Comparison of ENCODE assay signal across 7 mouse cellular contexts in the genomic region with DNA sequence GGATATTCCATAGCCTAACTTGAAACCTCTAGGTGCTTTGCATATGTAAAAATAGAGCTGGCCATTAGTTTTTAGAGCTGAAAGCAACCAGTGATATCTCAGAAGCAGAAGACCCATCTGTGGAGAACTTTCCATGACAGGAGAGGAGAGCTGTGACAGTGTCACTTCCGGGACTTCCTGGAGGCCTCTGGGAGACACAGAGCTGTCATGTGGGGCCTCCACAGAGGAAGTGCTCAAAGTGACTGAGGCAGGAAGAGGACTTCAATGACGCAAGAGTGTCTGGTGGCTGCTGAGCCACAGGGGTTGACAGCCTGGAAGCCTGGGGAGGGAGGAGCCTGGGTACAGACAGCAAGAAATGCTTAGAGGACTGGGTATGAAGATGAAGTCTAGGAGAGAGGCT. TPM values are rescaled to one million over a fixed set of nuclear protein-coding genes. Genes with fewer than 3 reads are reported as not detected.
DNase-seq lines count a peak whose midpoint lies in the region; ATAC-seq and TF ChIP-seq lines count a peak whose summit lies in the region.

No protein-coding gene starts in this region.

- no peak overlapping the region for H3K27ac ChIP-seq in midbrain, postnatal 0 days (ENCODE audit: low read depth, low read length)

- H3K9ac ChIP-seq in midbrain, postnatal 0 days (replicated peaks; ENCODE audit: low read length, poor library complexity, severe bottlenecking): no peak overlapping the region

- no peak overlapping the region for H3K4me3 ChIP-seq in midbrain, postnatal 0 days (ENCODE audit: low read depth, low read length)

- DNase-seq in MEL-GATA-1-ER (ENCODE audit: extremely low read depth, low read depth): peak; percentile 73
- peak; percentile 63 for DNase-seq in kidney, postnatal 10 days
- DNase-seq in monocyte, adult 2 months (ENCODE audit: low read depth in 1 of 2, low spot score in 2 of 2): peak; percentile 73 to 76
- no peak for DNase-seq in midbrain, postnatal 0 days (ENCODE audit: low spot score)
- no peak for DNase-seq in ovary, postnatal 14 days (ENCODE audit: low spot score)
- no peak for DNase-seq in urinary bladder, adult 2 months (ENCODE audit: low spot score)

- peak; percentile 90 for ATAC-seq in granulocyte monocyte progenitor cell, adult 5-6 weeks (replicated peaks; ENCODE audit: poor library complexity, severe bottlenecking)
- no peak for ATAC-seq in midbrain, postnatal 0 days (ENCODE audit: low FRiP score)

- H3K36me3 ChIP-seq in midbrain, postnatal 0 days (ENCODE audit: insufficient read depth, low read length): no peaks in the 10 kb centered on the region

- WGBS in midbrain, postnatal 0 days: 62% methylated on average over 2 of the region's 2 CpGs

- H3K4me2 ChIP-seq in midbrain, postnatal 0 days (ENCODE audit: low read depth, low read length, poor library complexity, severe bottlenecking): no peak overlapping the region

- H3K4me1 ChIP-seq in midbrain, postnatal 0 days (ENCODE audit: insufficient read depth, low read length): no peaks in the 10 kb centered on the region

- H3K27me3 ChIP-seq in midbrain, postnatal 0 days (ENCODE audit: insufficient read depth, low read length): no peaks in the 10 kb centered on the region

- TF ChIP-seq CTCF in midbrain, postnatal 0 days (IDR thresholded peaks at IDR 0.05): no peak

- H3K9me3 ChIP-seq in midbrain, postnatal 0 days (ENCODE audit: low read length): no peaks in the 10 kb centered on the region

RNA-seq across cellular contexts. Expression of a gene that starts 6.2 kb away (rescaled TPM):
- 104 and 179 TPM in 2 replicates for total RNA-seq in granulocyte monocyte progenitor cell, adult 5-6 weeks (2014; fragmentation: Nextera tagmentation)
- total RNA-seq in granulocyte monocyte progenitor cell, adult 5-6 weeks (2017): 52.2 and 73.5 TPM in 2 replicates
- total RNA-seq in midbrain, postnatal 0 days (2014; rRNA removed): 6.4 and 9.8 TPM in 2 replicates
- 2.6 and 3.1 TPM in 2 replicates for polyA plus RNA-seq in midbrain, postnatal 0 days (2015; fragmentation: Nextera tagmentation; extraction: Ambion mirVana)
- polyA plus RNA-seq in urinary bladder, adult 2 months (2012; rRNA removed): 8.5 and 12.4 TPM in 2 replicates

RNA-seq across cellular contexts. Expression of a gene that starts 52.7 kb away (rescaled TPM):
- total RNA-seq in granulocyte monocyte progenitor cell, adult 5-6 weeks (2014; fragmentation: Nextera tagmentation): not detected in 2 replicates
- not detected in 2 replicates for total RNA-seq in granulocyte monocyte progenitor cell, adult 5-6 weeks (2017)
- total RNA-seq in midbrain, postnatal 0 days (2014; rRNA removed): 51.4 and 55.4 TPM in 2 replicates
- 43.9 and 45.7 TPM in 2 replicates for polyA plus RNA-seq in midbrain, postnatal 0 days (2015; fragmentation: Nextera tagmentation; extraction: Ambion mirVana)
- polyA plus RNA-seq in urinary bladder, adult 2 months (2012; rRNA removed): 5.6 and 6.3 TPM in 2 replicates

Comparison
In these comparisons a context has a peak if more than half of its experiments do, and no peak if none do; other contexts are left out.
1. DNase-seq: peak in MEL-GATA-1-ER (single experiment), kidney, postnatal 10 days (single experiment) and monocyte, adult 2 months (2 of 2); none in midbrain, postnatal 0 days (single experiment), ovary, postnatal 14 days (single experiment) and urinary bladder, adult 2 months (single experiment).
2. RNA of a gene that starts 52.7 kb away (total RNA-seq): 51.4 to 55.4 TPM in midbrain, postnatal 0 days; not detected in granulocyte monocyte progenitor cell, adult 5-6 weeks; every median in the first group is over 10 times any median in the second.